Comparison of ENCODE assay signal across 17 mouse cellular contexts in the genomic region with DNA sequence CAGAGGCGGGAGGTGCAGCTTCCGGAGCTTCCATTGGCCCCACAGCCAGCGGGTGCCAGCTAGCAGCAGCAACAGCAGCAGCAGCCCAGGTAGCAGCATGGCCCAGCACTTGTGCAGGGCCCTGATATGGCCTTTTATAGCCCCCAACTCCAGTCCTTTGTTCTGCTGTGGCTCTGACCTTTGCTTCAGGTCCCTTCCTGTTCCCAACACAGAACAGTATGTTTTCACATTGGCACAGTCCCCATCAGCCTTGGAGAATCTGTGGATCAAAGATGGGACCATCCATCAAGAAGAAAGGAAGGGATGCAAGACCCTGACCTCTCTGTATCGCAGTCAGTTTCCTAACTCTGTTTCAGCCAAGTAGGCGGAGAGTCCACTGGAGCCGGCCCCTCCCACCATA. TPM values are rescaled to one million over a fixed set of nuclear protein-coding genes. Genes with fewer than 3 reads are reported as not detected.
A peak's percentile ranks its signal among the peaks of the same experiment; 100 is the strongest.
DNase-seq lines count a peak whose midpoint lies in the region; ATAC-seq lines count a peak whose summit lies in the region.
"Not testable (repeated sequence)": the region's sequence is repeated elsewhere in the genome, so short reads cannot be mapped to it uniquely, and the experiment has no call there.
"Had no signal": no experiment of that assay in that cellular context is flagged by ENCODE, and none has a peak within 500 bp of the region (broad histone marks: within the 10 kb centered on the region; RNA-seq: fewer than 3 reads in every experiment).

Gene Cyp21a1 (minus strand): TSS at position 261 of the 400 bp plus-strand sequence.

- not testable (repeated sequence) for H3K4me3 ChIP-seq in kidney, embryonic 15.5 days (replicated peaks)

- 92% methylated on average over 5 of the region's 6 CpGs for whole genome bisulfite sequencing in kidney, embryonic 15.5 days

- not testable (repeated sequence) for H3K4me1 ChIP-seq in kidney, embryonic 15.5 days

- not testable (repeated sequence) for ATAC-seq in kidney, embryonic 15.5 days (replicated peaks; ENCODE audit: low FRiP score)

- H3K4me2 ChIP-seq in kidney, embryonic 15.5 days, result not testable (repeated sequence)

- not testable (repeated sequence) for H3K36me3 ChIP-seq in kidney, embryonic 15.5 days

- not testable (repeated sequence) for H3K9ac ChIP-seq in kidney, embryonic 15.5 days

- not testable (repeated sequence) for H3K9me3 ChIP-seq in kidney, embryonic 15.5 days (replicated peaks)

- DNase-seq in adrenal gland, adult 18-20 months (ENCODE audit: low spot score in 2 of 2), result peak in 1 of 2 experiments; percentile 58
- DNase-seq in adrenal gland, adult 8-10 months, result peak; percentile 92
- DNase-seq in adrenal gland, postnatal 14 days, result peak; percentile 83
- peak; percentile 68 to 81 for DNase-seq in adrenal gland, postnatal 36 days
- DNase-seq in heart, adult 11 months, result peak; percentile 74

- not testable (repeated sequence) for H3K27me3 ChIP-seq in kidney, embryonic 15.5 days

- H3K27ac ChIP-seq in kidney, embryonic 15.5 days, result not testable (repeated sequence)

RNA-seq across cellular contexts. Expression of gene Cyp21a1, which starts in this region (rescaled TPM):
- total RNA-seq in adrenal gland, adult 18-20 months (2021), result over 10,000 TPM in 1 of 2 experiments, 1,000 to 10,000 TPM in 1; 3,976 to 16,190 TPM
- total RNA-seq in adrenal gland, adult 8-10 months (2022), result over 10,000 TPM in 2 of 4 experiments, 1,000 to 10,000 TPM in 2; 6,868 to 18,233 (median 12,184) TPM
- 3,653 and 3,825 TPM in 2 replicates for total RNA-seq in adrenal gland, postnatal 14 days (2021)
- total RNA-seq in adrenal gland, postnatal 36 days (2021), result 1,000 to 10,000 TPM; 6,006 to 9,312 TPM
- 11.1 and 45.4 TPM in 2 replicates for polyA plus RNA-seq in kidney, embryonic 15.5 days (2015; fragmentation: Nextera tagmentation; extraction: Ambion mirVana)
- total RNA-seq: forebrain, postnatal 0 days; MEL had no signal
- polyA plus RNA-seq: C2C12; cerebellum, adult 2 months; cortical plate, adult 2 months; embryonic facial prominence, embryonic 10.5 days; embryonic facial prominence, embryonic 12.5 days; embryonic facial prominence, embryonic 14.5 days; forebrain, embryonic 11.5 days; forebrain, embryonic 13.5 days; forebrain, embryonic 15.5 days; forebrain, postnatal 0 days had no signal
